Mouse (Mus musculus) retina, adult 2 months (tissue): ENCODE data around the gene Nt5dc2.

Experiments used
- DNase-seq: peaks from one replicate; pipeline ENCODE4 v3.0.0-alpha.2; 2012; ENCODE audit warnings: low read depth, low spot score

Gene Nt5dc2

DNA sequence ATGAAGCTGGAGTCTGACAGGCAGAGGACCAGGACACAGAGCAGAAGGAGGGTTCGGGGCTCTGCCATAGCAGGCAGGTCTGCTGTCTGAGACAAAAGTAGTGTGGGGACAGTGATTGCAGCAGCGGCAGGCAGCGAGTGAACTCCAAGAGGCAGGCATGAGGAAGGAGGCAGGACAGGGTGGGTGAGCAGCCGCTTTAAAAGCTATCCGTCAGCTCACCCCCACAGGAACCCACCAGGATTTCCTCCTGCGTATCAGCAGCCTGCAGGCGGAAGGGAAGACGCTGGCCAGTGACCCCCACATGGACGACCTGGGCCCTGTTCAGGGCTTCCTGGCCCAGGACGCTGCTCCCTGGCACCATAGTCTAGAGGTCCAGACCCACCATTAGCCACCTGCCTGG is 37.6 kb downstream of the Nt5dc2 start, which contains the start of gene Stab1:
TSS of gene Stab1 (minus strand) at position 217 of the 400 bp plus-strand sequence.
- no peak for DNase-seq

DNA sequence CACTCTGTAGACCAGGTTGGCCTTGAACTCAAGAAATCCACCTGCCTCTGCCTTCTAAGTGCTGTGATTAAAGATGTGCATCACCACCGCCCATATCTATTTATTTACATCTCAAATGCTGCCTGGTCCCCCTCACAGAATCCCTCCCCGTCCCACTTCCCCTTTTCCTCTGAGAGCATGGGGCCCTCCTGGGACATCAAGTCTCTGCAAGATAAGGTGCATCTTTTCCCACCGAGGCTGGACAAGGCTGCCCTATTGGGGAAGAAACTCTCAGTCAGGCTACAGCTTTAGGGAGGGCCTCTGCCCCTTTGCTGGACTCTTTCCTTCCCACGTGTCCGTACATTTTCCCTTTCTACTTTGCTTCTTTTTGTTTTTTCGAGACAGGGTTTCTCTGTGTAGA is 38.7 kb downstream of the Nt5dc2 start:
- no peak for DNase-seq

DNA sequence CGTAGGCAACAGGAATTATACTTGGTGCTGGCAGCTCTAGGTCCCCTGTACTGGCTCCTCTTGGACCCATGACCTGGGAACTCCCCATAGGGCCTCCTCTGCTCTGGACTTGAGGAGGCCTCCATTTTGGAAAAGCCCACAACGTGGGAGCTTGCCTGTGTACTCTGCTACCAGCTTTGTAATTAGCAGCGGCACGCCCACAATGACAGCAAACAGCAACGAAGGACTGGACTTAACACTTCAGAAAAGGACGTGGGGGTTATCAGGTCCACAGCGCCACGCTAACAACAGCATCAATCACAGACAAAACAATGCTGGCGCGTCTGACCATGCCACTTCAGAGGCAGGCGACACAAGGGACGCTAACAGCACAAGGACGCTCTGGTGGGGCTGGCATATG is 40.1 kb downstream of the Nt5dc2 start:
- DNase-seq: no peak

DNA sequence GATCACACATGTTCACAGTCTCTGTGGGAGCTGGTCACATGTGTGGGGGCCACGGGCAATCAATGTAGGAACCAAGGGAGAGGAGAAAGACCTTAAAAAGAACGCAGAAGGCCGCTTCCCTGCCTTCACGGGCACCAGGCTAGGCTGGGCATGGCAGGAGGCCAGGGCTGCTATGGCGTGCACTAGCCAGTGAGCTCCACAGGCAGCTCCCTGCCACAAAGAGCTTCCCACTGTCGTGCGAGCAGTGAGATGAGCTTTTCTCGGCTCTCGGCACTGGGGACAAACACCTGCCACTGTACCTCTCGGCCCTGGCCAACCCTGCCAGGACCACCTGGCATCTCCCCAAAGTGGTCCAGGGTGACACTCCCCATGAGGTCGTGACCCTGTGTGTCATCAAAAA is 40.5 kb downstream of the Nt5dc2 start:
- DNase-seq: no peak

DNA sequence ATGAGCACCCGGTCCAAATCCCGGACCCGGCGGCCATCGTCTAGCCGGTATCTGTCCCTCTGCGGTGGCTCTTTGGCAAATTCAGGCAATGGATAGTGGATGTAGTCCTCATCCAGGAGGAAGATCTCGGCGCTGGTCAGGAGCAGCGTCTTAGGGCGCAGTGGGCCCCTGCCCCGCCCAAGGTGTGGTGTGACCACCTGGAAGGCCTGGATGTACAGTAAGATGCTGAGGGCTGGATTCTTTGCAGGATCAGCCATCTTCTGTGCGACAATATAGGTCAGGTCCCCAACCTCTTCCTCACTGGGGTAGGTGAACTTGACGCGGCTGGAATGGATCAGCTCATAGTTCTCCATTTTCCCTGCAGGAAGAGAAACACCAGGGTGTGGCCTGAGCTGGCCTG is 41.0 kb downstream of the Nt5dc2 start:
- no peak for DNase-seq

DNA sequence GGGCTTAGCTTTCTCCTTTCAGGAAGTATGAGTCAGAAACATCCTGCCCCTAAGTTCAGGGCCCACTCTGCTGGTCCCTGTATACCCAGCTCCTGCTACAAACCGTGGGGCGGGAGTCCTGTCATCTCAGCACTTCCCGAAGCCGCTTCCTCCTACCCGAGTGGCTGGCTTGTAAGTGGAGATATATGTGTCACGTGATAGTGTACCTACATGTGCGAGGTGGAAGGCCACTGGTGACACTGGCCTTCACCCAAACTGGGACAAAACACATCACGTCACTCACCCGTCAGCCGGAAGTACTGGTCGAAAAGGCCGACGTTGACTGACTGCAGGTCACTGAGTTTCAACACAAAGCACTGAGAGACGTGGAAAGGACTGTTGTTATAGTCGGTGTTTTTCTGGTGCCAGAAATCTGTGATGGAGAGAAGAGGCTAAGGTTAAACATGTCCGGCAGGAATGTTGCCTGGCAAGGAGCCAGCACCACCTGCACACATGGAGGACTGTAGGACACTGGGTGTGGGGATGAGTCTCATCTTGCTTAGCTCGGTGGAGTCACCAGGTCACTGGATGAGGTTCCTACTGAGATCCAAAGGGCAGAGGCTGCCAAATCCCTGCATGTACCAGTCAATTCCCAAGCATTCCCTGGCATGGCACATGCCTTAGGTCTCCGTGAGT is 42.1 kb downstream of the Nt5dc2 start:
- DNase-seq: no peak

DNA sequence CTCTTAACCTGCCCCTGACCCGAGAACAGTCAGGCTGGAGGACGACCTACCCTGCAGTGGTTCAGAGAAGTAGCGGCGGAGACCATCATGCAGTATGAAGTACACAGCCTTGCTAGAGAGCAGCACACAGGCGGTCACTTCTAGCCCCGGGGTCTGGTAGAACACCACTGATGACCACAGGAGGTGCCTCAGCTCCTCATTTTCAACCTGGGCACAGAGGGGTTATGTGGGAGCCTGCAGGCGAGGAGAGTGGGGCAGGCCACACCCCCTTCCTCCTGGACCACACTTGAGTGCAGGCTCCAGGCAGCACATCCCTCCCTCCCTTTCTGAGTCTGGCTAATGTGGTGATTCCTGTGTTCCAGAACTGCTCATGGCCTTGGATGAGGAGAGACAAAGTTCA is 42.7 kb downstream of the Nt5dc2 start:
- no peak for DNase-seq

DNA sequence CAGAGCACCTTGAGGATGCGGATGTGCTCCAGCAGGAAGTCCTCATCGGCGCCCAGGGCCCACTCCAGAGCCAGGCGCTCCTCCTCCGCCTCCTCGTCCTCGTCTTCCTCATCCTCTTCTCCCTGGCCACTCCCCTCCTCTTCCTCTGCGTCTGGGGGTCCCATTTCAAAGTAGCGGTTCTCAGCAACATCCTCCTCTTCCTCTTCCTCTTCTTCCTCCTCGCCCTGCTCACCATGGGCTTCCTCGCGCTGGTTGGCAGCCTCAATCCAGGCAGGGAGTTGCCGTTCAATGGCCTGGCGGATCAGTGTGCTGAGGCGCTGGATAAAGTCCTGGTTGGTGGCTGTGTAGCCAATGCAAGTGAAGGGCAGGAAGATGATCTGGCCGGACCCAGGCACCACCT is 46.4 kb downstream of the Nt5dc2 start:
- no peak for DNase-seq

DNA sequence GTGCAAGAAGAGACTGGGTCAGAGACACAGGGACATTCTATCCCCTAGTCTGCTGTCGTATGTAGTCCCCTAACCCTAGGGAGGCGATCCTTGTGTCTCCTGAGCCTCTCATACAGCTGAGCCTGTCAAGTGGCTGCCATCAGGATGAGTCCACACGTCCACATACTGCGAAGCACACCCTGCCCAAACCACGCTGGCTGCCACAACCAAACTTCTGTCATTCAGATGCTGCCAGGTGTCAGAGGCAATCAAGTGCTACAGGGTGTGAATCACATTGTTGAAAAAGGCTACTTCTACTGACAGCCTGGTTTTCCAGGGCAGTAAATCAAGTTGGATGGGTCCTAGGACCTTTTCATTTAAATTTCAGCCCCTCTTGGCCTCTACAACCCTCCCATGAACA is 46.9 kb downstream of the Nt5dc2 start:
- DNase-seq: no peak

DNA sequence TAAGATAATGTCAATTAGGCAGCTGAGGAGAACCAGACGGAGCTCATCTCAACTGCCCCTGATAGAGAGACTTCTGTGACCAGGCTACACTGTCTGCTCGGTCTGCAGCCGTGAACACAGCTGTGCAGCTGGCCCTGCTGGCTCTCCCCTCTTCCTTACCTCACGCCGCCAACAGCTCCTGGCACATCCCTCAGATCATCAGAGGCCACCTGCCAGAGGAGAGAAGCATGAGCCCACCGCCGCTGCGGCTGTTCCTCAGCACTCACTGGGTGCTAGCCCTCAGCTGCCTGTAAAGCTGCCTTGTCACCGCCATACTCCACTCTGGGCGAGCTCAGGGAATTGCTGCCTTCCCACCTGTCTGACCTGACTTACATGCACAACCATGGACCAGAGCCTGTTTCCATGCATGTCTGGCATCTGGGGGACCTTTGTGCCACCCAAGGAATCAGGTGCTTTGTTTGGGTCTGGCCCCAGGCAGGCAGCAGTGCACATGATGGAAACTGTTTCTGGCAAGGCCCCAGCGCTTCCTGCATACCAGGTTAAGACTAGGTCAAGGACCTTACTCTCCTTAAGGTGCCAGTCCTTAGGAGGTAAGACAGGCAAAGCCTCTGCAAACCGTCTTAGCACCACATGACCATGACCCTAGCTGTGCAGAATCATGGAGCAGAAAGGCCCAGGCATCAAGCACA is 49.0 kb downstream of the Nt5dc2 start:
- no peak for DNase-seq

DNA sequence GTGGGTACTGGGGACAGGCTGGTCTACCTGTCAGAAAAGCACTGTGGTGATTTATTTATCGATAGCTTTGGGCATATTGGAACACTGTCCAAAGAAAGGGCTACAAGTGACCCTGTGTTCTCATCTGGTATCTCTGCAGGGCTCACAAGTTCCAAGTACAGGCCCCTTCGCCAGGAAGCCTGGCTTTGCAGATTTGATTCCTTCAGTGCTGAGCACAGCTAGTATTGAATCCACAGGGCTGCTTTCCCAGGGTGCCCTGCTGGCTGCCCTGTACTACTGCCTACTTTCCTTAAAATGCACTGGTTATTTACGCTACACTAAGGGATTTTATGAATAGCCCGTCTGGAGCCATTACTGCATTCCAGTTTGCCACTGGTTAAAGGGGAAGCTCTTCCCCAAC is 50.7 kb downstream of the Nt5dc2 start:
- DNase-seq: no peak

DNA sequence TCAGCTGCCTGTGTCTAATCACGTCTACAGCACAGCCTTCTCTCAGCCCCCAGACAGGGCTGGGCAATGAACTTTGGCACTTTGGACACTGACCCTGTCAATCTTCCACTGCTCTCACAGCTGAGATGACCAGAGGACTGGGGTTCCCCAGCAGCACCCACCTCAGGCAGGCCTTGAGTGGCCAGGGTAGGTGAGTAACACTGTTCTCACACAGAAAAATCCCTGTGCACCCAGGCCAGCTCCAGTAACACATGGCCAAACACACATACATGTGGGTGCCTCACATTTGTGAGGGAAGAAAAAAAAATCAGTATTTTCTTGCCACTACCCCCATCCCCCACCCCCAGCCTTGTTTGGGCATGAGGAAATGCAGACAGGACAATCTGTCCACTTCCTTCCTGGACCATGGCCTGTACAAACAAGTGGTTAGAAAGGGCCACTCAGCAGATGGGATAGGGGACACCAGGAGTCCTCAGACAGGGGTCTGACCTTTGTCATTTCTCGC is 52.0 kb downstream of the Nt5dc2 start:
- DNase-seq: no peak

DNA sequence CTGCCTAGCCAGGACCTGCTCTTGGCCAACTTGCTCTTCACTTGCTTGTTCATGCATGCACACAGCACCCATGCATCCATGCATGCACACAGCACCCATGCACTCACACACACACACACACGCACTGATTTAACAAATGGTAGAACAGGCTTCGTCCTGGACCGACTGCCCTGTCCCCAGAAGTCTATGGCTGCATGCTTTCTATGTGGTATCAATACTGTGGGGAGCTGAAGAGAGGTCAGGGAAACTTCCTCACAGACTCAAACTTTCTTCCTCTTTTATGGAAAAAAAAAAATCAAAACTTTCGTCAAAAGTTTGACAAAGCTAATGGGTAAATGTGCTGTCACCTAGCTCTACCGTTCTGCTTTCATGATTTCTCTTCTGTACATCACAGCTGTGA is 52.7 kb downstream of the Nt5dc2 start:
- DNase-seq: no peak

DNA sequence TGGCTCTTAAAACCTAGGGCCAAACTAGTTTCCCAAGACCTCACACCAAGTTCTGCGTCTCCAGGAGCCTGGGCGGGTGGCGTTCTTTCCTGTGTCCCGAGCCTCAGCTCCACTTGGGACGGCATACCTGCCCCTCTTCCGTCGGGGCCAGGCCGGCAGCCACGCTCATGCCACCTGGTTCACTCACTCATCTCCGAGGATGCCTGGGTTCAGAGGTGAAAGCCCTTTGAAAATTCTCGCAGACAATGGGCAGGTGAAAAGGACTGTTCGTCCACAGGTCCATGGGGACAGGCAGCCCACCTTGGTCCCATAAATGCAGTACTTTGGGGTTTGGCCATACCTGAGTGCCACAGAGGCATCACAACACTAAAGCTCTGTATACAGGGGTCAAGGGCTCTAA is 53.3 kb downstream of the Nt5dc2 start:
- no peak for DNase-seq

DNA sequence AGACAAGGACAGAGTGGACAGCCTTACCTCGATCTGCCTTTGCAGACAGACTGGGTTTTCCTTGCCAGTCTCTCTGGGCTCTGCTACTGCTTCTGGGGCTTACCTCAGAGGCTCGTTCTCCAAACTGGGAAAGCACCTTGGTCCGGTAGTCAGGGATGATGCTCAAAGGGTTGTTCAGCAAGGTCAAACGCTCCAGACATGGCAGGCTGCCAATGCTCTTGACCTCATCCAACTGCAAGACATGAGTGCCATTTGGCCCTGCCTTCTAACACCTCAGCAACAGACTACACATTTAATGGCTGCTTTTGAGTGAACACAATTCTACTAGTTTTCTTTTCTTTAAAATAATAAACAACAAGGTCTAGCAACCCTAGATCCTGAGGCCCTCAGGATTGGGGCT is 55.8 kb downstream of the Nt5dc2 start:
- DNase-seq: no peak
